Mouse (Mus musculus) left cerebral cortex, adult 2 months (tissue): ENCODE results near the gene Habp4. TPM values are rescaled to one million over a fixed set of nuclear protein-coding genes. Genes with fewer than 3 reads are reported as not detected.

Experiments used
- DNase-seq, 2 experiments: peaks; one replicate each; pipeline ENCODE4 v3.0.0; 2021 to 2022; ENCODE audit warnings: low spot score in 2 of 2, mixed read lengths in 1 of 2; ENCODE audit errors: extremely low spot score in 1 of 2
- H3K27ac ChIP-seq: fragments of 200-600 bp; 2 replicates; pipeline ENCODE4 v1.8.1; 2022
- H3K4me3 ChIP-seq: fragments of 200-600 bp; 2 replicates; pipeline ENCODE4 v1.8.1; 2022
- CTCF ChIP-seq: fragments of 200-600 bp; IDR thresholded peaks from 2 replicates; pipeline ENCODE4 v1.8.1; 2022; ENCODE audit warnings: antibody characterized with exemption, mild to moderate bottlenecking, moderate library complexity
- intact Hi-C: fragments of 180-260 bp; cut with DNase I; formaldehyde crosslinking; loops from one replicate; pipeline ENCODE4 v1.15.1; 2025
- total RNA-seq, 2 experiments: library from RNA; stranded (reverse); gene quantifications; 2 replicates each; pipeline ENCODE4 v1.2.3; 2021

The Habp4 gene
- total RNA-seq, 2 experiments from 2014 or later, result 185 to 196 TPM

DNA sequence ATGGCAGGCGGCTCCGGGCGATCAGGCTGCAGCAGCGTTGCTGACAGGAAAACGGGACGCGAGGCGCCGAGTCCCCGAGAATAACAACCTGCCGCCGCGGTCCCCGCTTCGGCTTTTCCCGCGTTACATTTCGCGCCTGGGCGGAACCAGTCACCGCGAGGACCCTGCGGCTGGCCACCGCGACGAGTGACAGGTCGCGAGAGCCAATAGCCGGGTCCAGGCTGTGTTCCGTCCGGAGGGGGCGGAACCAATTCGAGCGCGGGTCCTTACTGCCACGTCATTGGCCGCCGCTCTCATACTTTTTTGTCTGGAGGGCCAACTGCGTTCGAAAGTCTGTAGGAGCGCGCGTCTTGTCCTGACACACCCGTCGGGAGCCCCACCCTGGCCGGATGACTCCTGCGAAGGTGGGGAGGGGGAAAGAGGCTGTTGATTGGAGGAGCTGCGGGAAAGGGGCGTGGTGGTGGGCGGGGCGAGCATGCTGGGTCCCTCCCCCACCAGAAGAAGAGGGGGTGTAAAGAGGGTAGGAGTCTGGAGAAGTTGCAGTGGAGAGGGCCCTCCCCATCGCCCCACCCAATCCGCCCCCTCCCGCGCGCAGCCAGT lies 8.4 kb upstream of the Habp4 start, which contains the start of gene Zfp367:
Gene Zfp367 (minus strand): TSS at position 120 of the 600 bp plus-strand sequence.
- H3K4me3 ChIP-seq, result peak within 1 kb of the TSS; percentile 65
- DNase-seq, result peak; percentile 96 to 97
- peak within 1 kb of the TSS; percentile 81 for H3K27ac ChIP-seq
- TF ChIP-seq CTCF, result no peak
- intact Hi-C loops, result loop anchor here (1.0 to 10.0 kb wide), 2 partner anchors 8 to 588 kb away; partner anchors contain the start of gene Habp4

DNA sequence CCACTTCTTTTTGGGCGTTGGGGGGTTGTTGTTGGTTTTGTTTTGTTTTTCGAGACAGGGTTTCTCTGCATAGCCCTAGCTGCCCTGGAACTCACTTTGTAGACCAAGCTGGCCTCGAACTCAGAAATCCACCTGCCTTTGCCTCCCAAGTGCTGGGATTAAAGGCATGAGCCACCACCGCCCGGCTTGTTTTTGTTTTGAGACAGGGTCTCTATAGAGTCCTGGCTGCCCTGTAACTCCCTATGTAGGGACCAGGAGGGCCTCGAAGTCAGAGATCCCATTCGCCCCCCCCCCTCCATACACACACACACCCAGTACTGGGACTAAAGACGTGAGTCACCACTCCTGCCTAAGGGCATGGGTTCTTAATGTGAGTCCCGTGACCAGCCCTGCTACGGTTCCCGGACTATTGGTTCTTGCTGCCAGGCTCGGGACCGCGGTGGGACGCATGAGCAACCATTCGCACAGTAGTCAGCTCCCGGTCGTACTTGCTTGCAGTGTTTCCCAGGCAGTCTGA lies 7.8 kb upstream of the Habp4 start:
- H3K27ac ChIP-seq, result no peak overlapping the region
- intact Hi-C loops, result loop anchor here (1.0 to 10.0 kb wide), 2 partner anchors 7 to 589 kb away; partner anchors contain the start of gene Habp4
- no peak for TF ChIP-seq CTCF
- no peak for DNase-seq
- peak overlapping the region; percentile 65 for H3K4me3 ChIP-seq

- intact Hi-C loops, result loop anchor here (10.0 kb wide), 1 partner anchor 590 kb away; no protein-coding TSS in a partner anchor
- Histone ChIP-seq H3K4me3 (no peak overlapping the region), H3K27ac (no peak overlapping the region)
- DNase-seq, result no peak
- no peak for TF ChIP-seq CTCF
These were observed 7.0 kb upstream of the Habp4 start for GRCm38 (mm10) chr13:64154651-64155050.

GRCm38 (mm10) chr13:64155171-64155571 lies 6.5 kb upstream of the Habp4 start:
- no peak for DNase-seq
- Histone ChIP-seq H3K4me3 (no peak overlapping the region), H3K27ac (no peak overlapping the region)
- intact Hi-C loops, result loop anchor here (10.0 kb wide), 1 partner anchor 590 kb away; no protein-coding TSS in a partner anchor
- peak; percentile 37 for TF ChIP-seq CTCF

GRCm38 (mm10) chr13:64156966-64157365 lies 4.7 kb upstream of the Habp4 start:
- TF ChIP-seq CTCF, result no peak
- H3K27ac ChIP-seq, result no peak overlapping the region
- H3K4me3 ChIP-seq, result no peak overlapping the region
- intact Hi-C loops, result loop anchor here (10.0 kb wide), 1 partner anchor 592 kb away; no protein-coding TSS in a partner anchor
- no peak for DNase-seq

DNA sequence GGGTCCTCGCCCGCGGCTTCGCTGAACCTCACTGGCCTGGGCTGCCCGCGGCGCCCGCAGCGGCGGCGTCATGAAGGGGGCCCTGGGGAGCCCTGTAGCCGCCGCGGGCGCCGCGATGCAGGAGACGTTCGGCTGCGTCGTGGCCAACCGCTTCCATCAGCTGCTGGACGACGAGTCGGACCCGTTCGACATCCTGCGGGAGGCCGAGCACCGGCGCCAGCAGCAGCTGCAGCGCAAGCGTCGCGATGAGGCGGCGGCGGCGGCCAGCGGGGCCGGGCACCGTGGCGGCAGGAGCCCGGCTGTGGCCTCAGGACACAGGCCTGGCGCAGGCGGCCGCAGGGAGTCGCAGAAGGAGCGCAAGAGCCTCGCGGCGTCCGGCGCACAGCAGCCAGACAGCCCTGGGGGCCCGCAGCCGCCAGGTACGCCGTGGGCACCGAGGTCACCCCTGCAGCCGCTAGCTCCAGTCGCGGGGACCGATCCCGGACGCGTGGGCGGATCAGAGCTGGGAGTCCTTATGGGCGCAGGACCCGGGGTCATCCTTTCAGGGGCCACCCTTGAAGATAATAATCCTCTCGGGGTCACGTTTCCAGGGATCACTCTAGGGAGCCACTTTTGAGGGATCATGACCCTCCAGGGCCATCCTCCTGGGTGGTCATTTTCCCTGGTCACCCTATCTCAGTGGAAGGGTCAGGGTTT lies 440 bp downstream of the Habp4 start:
- intact Hi-C loops, result loop anchor here (1.0 to 5.0 kb wide), 2 partner anchors 9 to 210 kb away; partner anchors contain the start of genes Ctsl and Zfp367
- H3K27ac ChIP-seq, result peak overlapping the region; percentile 86
- TF ChIP-seq CTCF, result no peak
- peak; percentile 57 to 58 for DNase-seq
- peak overlapping the region; percentile 85 for H3K4me3 ChIP-seq

DNA sequence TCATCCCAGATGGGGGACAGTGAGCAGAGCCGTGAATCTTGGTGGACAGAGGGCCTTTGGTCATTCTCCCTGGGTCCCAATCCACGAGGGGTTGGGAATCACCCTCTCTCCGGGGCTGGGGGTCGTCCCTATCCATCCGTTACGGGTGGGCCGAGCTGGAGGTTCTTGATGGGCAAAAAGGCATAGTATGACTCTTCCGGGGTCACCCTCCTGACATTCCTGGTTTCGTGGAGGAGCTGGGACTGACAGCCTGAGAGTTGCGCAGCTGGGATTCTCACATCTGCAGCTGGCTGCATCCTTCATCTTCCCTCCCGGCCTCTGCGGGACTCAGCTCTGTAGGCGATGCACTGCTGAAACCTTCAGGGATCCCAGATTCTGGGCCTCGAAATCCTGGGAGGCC lies 1.0 kb downstream of the Habp4 start:
- Histone ChIP-seq H3K4me3 (peak overlapping the region; percentile 85), H3K27ac (peak overlapping the region; percentile 86)
- no peak for TF ChIP-seq CTCF
- peak; percentile 31 to 32 for DNase-seq
- intact Hi-C loops, result loop anchor here (5.0 kb wide), 1 partner anchor 210 kb away; the partner anchor contains the start of gene Ctsl

GRCm38 (mm10) chr13:64163147-64163715 lies 1.6 kb downstream of the Habp4 start:
- intact Hi-C loops, result loop anchor here (5.0 kb wide), 1 partner anchor 209 kb away; the partner anchor contains the start of gene Ctsl
- DNase-seq, result no peak
- H3K4me3 ChIP-seq, result peak overlapping the region; percentile 85
- H3K27ac ChIP-seq, result peak overlapping the region; percentile 26; the same call in 1 of the 2 replicates
- no peak for TF ChIP-seq CTCF

GRCm38 (mm10) chr13:64169746-64170145 lies 8.1 kb downstream of the Habp4 start:
- DNase-seq, result no peak
- intact Hi-C loops, result loop anchor here (10.0 kb wide), 1 partner anchor 265 kb away; the partner anchor contains the start of gene Cdk20

DNA sequence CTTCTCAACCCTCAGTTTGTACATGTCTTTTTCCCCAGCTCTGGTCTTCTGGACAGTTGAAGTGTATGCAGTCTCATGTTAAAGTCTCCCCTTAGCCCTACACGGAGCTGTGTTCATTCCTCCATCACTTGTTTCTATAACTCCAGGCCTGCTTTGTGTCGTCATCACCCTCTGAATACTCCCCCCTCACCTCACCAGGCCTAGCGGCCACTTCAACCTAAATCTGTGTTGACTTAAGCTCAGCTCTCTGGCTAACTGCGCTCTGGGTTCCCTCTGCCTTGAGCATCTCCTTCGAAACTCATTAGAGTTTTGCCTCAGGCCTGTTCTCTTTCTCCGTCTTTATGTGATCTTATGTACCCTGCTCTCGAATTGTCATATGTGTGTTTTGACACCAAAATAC lies 16.4 kb downstream of the Habp4 start:
- Histone ChIP-seq H3K4me3 (no peak overlapping the region), H3K27ac (no peak overlapping the region)
- intact Hi-C loops, result loop anchor here (10.0 kb wide), 1 partner anchor 257 kb away; the partner anchor contains the start of gene Cdk20
- TF ChIP-seq CTCF, result no peak
- no peak for DNase-seq

More at GRCm38 (mm10) chr13:64169746-64170145, 8.1 kb downstream of the Habp4 start:
- no peak for TF ChIP-seq CTCF
- H3K4me3 ChIP-seq, result no peak overlapping the region
- H3K27ac ChIP-seq, result no peak overlapping the region
